Mouse (Mus musculus) myocyte (in vitro differentiated cells): ENCODE results near the gene Pcsk1n.

Source experiments
- E2F4 ChIP-seq: IDR thresholded peaks from one replicate; pipeline ENCODE4 v1.6.1; 2011; ENCODE audit warnings: mild to moderate bottlenecking, control low read depth, moderate library complexity; ENCODE audit not compliant: insufficient read depth
- MAX ChIP-seq: IDR thresholded peaks from one replicate; pipeline ENCODE4 v1.6.1; 2011; ENCODE audit warnings: low read depth, mild to moderate bottlenecking, control low read depth
- MYOD1 ChIP-seq, 3 experiments: IDR thresholded peaks; one replicate each; pipeline ENCODE4 v1.6.1; 2011; ENCODE audit warnings: control low read depth in 2 of 3, low read depth in 2 of 3, mild to moderate bottlenecking in 2 of 3, moderate library complexity in 1 of 3; ENCODE audit not compliant: insufficient read length in 2 of 3, control insufficient read depth in 1 of 3
- MYOG ChIP-seq, 3 experiments: IDR thresholded peaks; one replicate each; pipeline ENCODE4 v1.6.1; 2011; ENCODE audit warnings: control low read depth in 2 of 3, low read depth in 2 of 3, mild to moderate bottlenecking in 2 of 3; ENCODE audit not compliant: insufficient read length in 2 of 3, control insufficient read depth in 1 of 3, insufficient read depth in 1 of 3
- POLR2A ChIP-seq: IDR thresholded peaks from one replicate; pipeline ENCODE4 v1.6.1; 2011; ENCODE audit warnings: low read depth, mild to moderate bottlenecking, control low read depth, moderate library complexity; ENCODE audit not compliant: insufficient read length
- POLR2AphosphoS2 ChIP-seq: IDR thresholded peaks from one replicate; pipeline ENCODE4 v1.6.1; 2011; ENCODE audit warnings: low read depth, control low read depth; ENCODE audit not compliant: insufficient read length
- SRF ChIP-seq: IDR thresholded peaks from one replicate; pipeline ENCODE4 v1.6.1; 2011; ENCODE audit warnings: low read depth; ENCODE audit not compliant: control insufficient read depth, insufficient read length
- TCF12 ChIP-seq: IDR thresholded peaks from one replicate; pipeline ENCODE4 v1.6.1; 2011; ENCODE audit warnings: mild to moderate bottlenecking, control low read depth; ENCODE audit not compliant: poor library complexity, insufficient read depth, severe bottlenecking
- USF1 ChIP-seq: IDR thresholded peaks from one replicate; pipeline ENCODE4 v1.6.1; 2011; ENCODE audit warnings: low read depth, mild to moderate bottlenecking, control low read depth, moderate library complexity

GRCm38 (mm10) chrX:7919601-7920383 lies at the start of gene Pcsk1n:
- TF ChIP-seq MAX (no peak), MYOD1 (IDR thresholded peaks at IDR 0.05; ENCODE audit: control insufficient read depth in 1 of 3, insufficient read length in 2 of 3, low read depth in 2 of 3) (no peak), E2F4 (no peak), SRF (no peak), MYOG (IDR thresholded peaks at IDR 0.05; ENCODE audit: control insufficient read depth in 1 of 3, insufficient read depth in 1 of 3, insufficient read length in 2 of 3, low read depth in 2 of 3) (no peak), TCF12 (no peak), POLR2A (no peak), POLR2AphosphoS2 (no peak), USF1 (no peak)
